Mouse (Mus musculus): Measurements from ENCODE around the gene Lamtor3. TPM values are rescaled to one million over a fixed set of nuclear protein-coding genes. Genes with fewer than 3 reads are reported as not detected.
A peak's percentile ranks its signal among the peaks of the same experiment; 100 is the strongest.

The Lamtor3 gene
- polyA plus RNA-seq, 1 experiment from 2014 or later = 125 TPM

DNA sequence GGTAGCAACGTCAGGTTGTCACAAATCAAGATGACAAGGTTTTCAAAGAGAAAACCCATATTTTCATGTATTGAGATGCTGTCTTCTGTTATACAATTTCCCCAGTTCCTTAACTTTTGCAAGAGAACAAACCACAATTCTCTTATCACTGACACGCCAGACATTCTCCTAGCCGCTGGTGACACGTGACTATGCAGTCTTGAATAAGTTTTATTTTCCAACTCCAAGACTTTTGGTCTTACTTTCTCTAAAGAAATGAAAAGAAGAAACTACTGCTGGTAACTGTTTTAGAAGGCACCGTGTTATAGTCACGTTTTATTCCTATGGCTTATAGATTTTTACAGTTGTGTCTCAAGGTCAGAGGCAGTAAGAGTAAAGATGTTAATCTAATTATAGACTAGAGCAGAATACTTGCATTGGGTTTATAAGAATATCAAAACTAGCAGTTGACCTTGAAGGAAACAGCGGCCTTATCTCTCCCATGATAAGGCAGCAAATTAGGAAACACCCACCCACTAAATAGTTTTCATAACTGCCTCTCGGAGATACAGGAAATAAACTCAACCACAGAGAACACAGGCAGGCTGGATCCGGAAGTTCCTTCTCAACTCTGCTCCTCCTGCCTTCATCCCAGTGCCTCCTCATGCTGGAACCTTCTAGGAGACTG lies 50.6 kb downstream of the Lamtor3 start:
- H3K27ac ChIP-seq (ENCODE audit: low read length) = 0 out of 2 replicates have a peak overlapping the region, but pooled peaks have one; percentile 13
- no peak for ATAC-seq (ENCODE audit: low FRiP score, low TSS enrichment)

DNA sequence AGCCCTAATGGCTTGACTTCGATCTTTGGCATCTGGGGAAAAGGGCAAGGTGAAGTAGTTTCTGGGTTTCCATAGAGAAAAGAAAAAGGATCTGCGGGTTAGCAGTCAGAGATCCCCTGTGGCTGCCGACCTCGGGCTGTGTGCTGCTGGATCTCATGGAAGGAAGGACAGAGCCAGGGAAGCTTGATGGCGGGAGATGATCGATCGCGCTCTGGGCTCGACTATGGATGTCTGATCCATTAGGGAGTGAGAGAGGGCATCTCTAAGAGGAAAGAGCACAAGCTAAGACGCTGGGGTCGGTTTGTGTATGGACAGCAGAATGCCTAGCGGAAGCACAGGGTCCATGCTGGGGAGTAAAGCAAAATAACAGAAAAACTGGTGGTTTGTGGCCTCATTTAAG lies 51.6 kb downstream of the Lamtor3 start:
- peak overlapping the region; percentile 19; the same call in 1 of the 2 replicates for H3K4me2 ChIP-seq (replicated peaks; ENCODE audit: low read depth, low read length)
- H3K4me3 ChIP-seq (ENCODE audit: low read length) = no peak overlapping the region
- H3K9ac ChIP-seq (replicated peaks; ENCODE audit: low read length) = no peak overlapping the region
- H3K4me1 ChIP-seq (ENCODE audit: insufficient read depth, low read length) = no peaks in the 10 kb centered on the region
- no peak overlapping the region for H3K27ac ChIP-seq (ENCODE audit: low read length)
- no peaks in the 10 kb centered on the region for H3K9me3 ChIP-seq (ENCODE audit: low read length)
- ATAC-seq (ENCODE audit: low FRiP score, low TSS enrichment) = no peak
- 54% methylated on average over 12 of the region's 12 CpGs for WGBS
- H3K27me3 ChIP-seq (ENCODE audit: insufficient read depth, low read length) = no peaks in the 10 kb centered on the region
- H3K36me3 ChIP-seq (ENCODE audit: insufficient read depth, low read length) = 0 out of 2 replicates have a peak, but pooled peaks cover 2% of the 10 kb centered on the region

More for the DNA sequence above, 50.6 kb downstream of the Lamtor3 start:
- Histone ChIP-seq H3K27me3 (ENCODE audit: insufficient read depth, low read length) (no peaks in the 10 kb centered on the region), H3K4me3 (ENCODE audit: low read length) (no peak overlapping the region), H3K4me1 (ENCODE audit: insufficient read depth, low read length) (no peaks in the 10 kb centered on the region), H3K9me3 (ENCODE audit: low read length) (no peaks in the 10 kb centered on the region), H3K36me3 (ENCODE audit: insufficient read depth, low read length) (0 out of 2 replicates have a peak, but pooled peaks cover 2% of the 10 kb centered on the region), H3K9ac (replicated peaks; ENCODE audit: low read length) (no peak overlapping the region), H3K4me2 (replicated peaks; ENCODE audit: low read depth, low read length) (no peak overlapping the region)
- 73% methylated on average over 9 of the region's 9 CpGs for WGBS

DNA sequence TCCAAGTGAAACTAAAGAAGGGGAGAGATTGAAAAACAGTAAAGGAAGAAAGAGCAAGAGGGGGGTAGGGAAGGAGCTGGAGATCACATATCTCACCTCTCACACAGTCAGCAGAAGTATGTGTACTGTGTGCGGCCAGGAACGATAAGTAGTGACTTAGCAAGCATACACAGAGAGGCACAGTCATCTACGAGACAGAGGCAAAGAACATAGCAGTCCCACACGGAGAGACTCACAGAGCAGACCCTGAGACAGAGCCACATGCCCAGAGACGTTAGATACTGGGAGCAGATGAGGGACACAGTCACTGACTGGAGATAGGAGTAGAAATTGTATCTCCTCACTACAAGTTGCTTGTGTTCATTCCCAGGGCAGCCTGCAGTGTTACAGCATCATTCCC lies 53.9 kb downstream of the Lamtor3 start:
- Histone ChIP-seq H3K4me1 (ENCODE audit: insufficient read depth, low read length) (no peaks in the 10 kb centered on the region), H3K4me3 (ENCODE audit: low read length) (no peak overlapping the region), H3K27ac (ENCODE audit: low read length) (no peak overlapping the region), H3K9ac (replicated peaks; ENCODE audit: low read length) (no peak overlapping the region), H3K36me3 (ENCODE audit: insufficient read depth, low read length) (0 out of 2 replicates have a peak, but pooled peaks cover 2% of the 10 kb centered on the region), H3K4me2 (replicated peaks; ENCODE audit: low read depth, low read length) (no peak overlapping the region), H3K27me3 (ENCODE audit: insufficient read depth, low read length) (no peaks in the 10 kb centered on the region), H3K9me3 (ENCODE audit: low read length) (no peaks in the 10 kb centered on the region)
- ATAC-seq (ENCODE audit: low FRiP score, low TSS enrichment) = no peak
- WGBS = 61% methylated on average over 5 of the region's 5 CpGs

DNA sequence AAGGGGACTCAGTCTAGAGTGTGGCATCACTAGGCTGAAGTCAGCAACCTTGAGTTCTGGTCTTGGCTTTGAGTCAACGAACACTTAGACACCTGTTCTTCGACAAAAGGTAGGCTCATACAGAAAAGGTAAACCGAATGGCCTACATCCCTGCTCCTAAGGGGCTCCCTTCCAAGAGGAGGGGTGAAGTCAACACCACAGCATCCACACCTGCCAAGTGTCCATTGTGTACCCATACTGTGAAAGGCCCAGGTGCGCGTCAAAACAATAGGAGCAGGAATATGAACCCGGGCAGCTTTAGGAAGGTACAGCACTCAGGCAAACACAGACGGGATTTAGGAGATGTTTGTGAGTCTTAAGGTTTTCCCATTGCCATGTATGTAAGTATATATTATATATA lies 54.7 kb downstream of the Lamtor3 start:
- Histone ChIP-seq H3K4me3 (ENCODE audit: low read length) (no peak overlapping the region), H3K36me3 (ENCODE audit: insufficient read depth, low read length) (0 out of 2 replicates have a peak, but pooled peaks cover 2% of the 10 kb centered on the region), H3K9me3 (ENCODE audit: low read length) (no peaks in the 10 kb centered on the region), H3K9ac (replicated peaks; ENCODE audit: low read length) (no peak overlapping the region), H3K4me2 (replicated peaks; ENCODE audit: low read depth, low read length) (no peak overlapping the region), H3K27me3 (ENCODE audit: insufficient read depth, low read length) (no peaks in the 10 kb centered on the region), H3K27ac (ENCODE audit: low read length) (no peak overlapping the region), H3K4me1 (ENCODE audit: insufficient read depth, low read length) (peaks cover 3% of the 10 kb centered on the region; the same call in 1 of the 2 replicates)
- ATAC-seq (ENCODE audit: low FRiP score, low TSS enrichment) = no peak
- 93% methylated on average over 7 of the region's 7 CpGs for WGBS

DNA sequence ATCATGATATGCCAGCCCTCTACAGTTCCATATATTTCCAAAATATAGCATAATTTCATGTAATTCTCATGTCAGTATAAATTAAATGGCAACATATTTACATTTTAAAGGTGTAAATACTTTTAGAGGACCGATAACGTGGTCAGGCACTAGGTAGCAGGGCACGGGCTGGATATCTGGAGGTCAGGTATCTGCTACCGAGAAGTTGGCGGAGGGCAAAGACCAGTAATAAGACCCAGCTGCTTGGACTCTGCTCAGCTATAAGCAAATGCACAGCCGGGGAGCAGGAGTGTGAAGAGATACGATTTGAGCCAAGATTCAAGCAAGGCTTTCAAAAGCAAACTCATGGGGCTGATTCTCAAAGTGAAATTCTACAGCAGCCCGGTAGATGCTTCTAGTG lies 56.0 kb downstream of the Lamtor3 start:
- no peak overlapping the region for H3K9ac ChIP-seq (replicated peaks; ENCODE audit: low read length)
- no peaks in the 10 kb centered on the region for H3K27me3 ChIP-seq (ENCODE audit: insufficient read depth, low read length)
- 55% methylated on average over 8 of the region's 8 CpGs for WGBS
- H3K4me3 ChIP-seq (ENCODE audit: low read length) = no peak overlapping the region
- ATAC-seq (ENCODE audit: low FRiP score, low TSS enrichment) = no peak
- H3K36me3 ChIP-seq (ENCODE audit: insufficient read depth, low read length) = 0 out of 2 replicates have a peak, but pooled peaks cover 2% of the 10 kb centered on the region
- H3K27ac ChIP-seq (ENCODE audit: low read length) = no peak overlapping the region
- peaks cover 7% of the 10 kb centered on the region; the same call in 1 of the 2 replicates for H3K4me1 ChIP-seq (ENCODE audit: insufficient read depth, low read length)
- no peaks in the 10 kb centered on the region for H3K9me3 ChIP-seq (ENCODE audit: low read length)
- no peak overlapping the region for H3K4me2 ChIP-seq (replicated peaks; ENCODE audit: low read depth, low read length)

DNA sequence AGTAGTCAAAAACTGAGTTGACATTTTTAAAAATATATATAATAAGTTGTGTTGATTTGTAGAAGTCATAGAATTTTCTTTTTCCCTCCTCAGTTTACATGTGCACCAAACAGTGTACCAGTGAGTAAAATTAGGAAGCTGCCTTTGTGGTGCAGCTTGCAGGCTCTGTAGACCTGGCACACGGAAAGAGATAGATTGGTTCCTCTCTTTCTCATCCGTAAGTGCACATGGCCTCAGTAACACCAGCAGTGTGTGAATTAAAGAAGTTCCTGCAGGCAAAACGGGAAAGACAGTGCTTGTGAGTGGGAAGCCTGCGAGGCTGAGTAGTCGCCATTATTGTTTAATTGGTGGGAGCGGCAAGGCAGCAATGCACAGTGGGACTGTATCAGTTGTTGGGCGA lies 57.1 kb downstream of the Lamtor3 start:
- ATAC-seq (ENCODE audit: low FRiP score, low TSS enrichment) = no peak
- Histone ChIP-seq H3K9me3 (ENCODE audit: low read length) (no peaks in the 10 kb centered on the region), H3K4me1 (ENCODE audit: insufficient read depth, low read length) (peaks cover 12% of the 10 kb centered on the region), H3K36me3 (ENCODE audit: insufficient read depth, low read length) (0 out of 2 replicates have a peak, but pooled peaks cover 2% of the 10 kb centered on the region), H3K27ac (ENCODE audit: low read length) (no peak overlapping the region), H3K27me3 (ENCODE audit: insufficient read depth, low read length) (no peaks in the 10 kb centered on the region), H3K4me2 (replicated peaks; ENCODE audit: low read depth, low read length) (no peak overlapping the region), H3K9ac (replicated peaks; ENCODE audit: low read length) (no peak overlapping the region), H3K4me3 (ENCODE audit: low read length) (no peak overlapping the region)
- 83% methylated on average over 7 of the region's 7 CpGs for WGBS

DNA sequence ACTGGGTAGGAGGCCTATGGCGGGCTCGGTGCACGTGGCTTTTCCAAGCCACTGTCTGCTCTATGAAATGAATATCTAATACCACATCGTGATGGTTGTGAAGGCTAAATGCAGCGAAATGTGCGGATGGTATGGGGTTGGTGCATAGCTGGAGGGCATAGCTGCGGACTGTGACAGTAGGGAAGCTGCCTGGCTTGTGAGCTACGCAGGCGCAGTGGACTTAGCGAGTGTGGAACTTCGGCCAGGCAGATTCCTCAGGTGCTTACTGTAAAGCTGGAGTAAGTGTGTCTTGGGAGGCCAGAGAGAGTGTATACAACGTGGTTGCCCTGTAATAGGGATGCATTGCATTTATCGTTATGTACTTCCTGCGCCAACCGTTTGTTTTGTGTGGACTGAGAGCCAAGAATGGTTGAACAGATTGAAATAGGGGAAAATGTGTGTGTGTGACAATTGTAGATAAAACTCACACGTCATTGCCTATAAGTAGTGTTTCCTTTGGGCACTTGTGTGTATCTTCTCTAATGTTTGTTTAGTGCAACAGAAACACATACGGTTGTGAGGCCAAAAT lies 57.6 kb downstream of the Lamtor3 start:
- no peak overlapping the region for H3K4me2 ChIP-seq (replicated peaks; ENCODE audit: low read depth, low read length)
- no peak for ATAC-seq (ENCODE audit: low FRiP score, low TSS enrichment)
- H3K27ac ChIP-seq (ENCODE audit: low read length) = no peak overlapping the region
- no peak overlapping the region for H3K9ac ChIP-seq (replicated peaks; ENCODE audit: low read length)
- no peaks in the 10 kb centered on the region for H3K36me3 ChIP-seq (ENCODE audit: insufficient read depth, low read length)
- peaks cover 14% of the 10 kb centered on the region for H3K4me1 ChIP-seq (ENCODE audit: insufficient read depth, low read length)
- no peaks in the 10 kb centered on the region for H3K27me3 ChIP-seq (ENCODE audit: insufficient read depth, low read length)
- H3K4me3 ChIP-seq (ENCODE audit: low read length) = no peak overlapping the region
- H3K9me3 ChIP-seq (ENCODE audit: low read length) = no peaks in the 10 kb centered on the region
- WGBS = 88% methylated on average over 17 of the region's 17 CpGs

DNA sequence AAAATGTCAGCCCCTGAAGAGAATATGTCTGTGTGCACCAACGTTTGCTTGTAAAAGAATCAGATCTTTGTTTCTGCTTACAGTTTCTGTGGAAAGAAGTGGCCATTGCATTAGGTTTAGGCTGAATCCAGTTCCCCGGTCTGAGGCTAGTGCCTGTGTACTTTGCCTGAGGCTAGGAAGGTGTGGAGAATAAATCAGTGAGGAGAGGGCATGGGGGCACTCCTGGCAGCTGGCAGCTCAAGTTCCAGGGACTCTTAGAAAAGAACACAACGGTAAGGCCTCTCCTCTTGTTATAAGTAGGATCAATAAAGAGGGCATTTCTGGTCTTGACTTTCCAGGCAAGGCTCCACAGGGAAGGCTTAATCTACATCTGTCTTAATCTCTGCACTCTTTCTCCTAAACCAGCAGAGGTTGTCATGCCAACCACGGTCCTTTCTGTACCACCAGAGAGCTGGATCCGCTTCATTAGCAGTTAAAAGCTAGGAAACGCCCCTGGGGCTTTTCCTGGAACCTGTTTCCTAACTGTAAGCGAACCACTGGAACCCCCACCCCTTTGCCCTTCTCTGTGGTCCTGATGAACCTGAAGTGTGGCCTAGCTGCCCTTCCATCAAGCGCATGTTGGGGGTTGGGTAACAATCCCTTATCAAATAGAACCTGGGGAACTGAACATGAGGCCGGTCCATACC lies 58.8 kb downstream of the Lamtor3 start:
- H3K4me3 ChIP-seq (ENCODE audit: low read length) = no peak overlapping the region
- peak overlapping the region; percentile 61; the same call in 1 of the 2 replicates for H3K27ac ChIP-seq (ENCODE audit: low read length)
- H3K4me2 ChIP-seq (replicated peaks; ENCODE audit: low read depth, low read length) = no peak overlapping the region
- H3K4me1 ChIP-seq (ENCODE audit: insufficient read depth, low read length) = peaks cover 14% of the 10 kb centered on the region
- no peak overlapping the region; the same call in 1 of the 2 replicates for H3K9ac ChIP-seq (replicated peaks; ENCODE audit: low read length)
- H3K27me3 ChIP-seq (ENCODE audit: insufficient read depth, low read length) = no peaks in the 10 kb centered on the region
- WGBS = 38% methylated on average over 9 of the region's 9 CpGs
- ATAC-seq (ENCODE audit: low FRiP score, low TSS enrichment) = peak; percentile 47
- H3K9me3 ChIP-seq (ENCODE audit: low read length) = no peaks in the 10 kb centered on the region
- no peaks in the 10 kb centered on the region for H3K36me3 ChIP-seq (ENCODE audit: insufficient read depth, low read length)

DNA sequence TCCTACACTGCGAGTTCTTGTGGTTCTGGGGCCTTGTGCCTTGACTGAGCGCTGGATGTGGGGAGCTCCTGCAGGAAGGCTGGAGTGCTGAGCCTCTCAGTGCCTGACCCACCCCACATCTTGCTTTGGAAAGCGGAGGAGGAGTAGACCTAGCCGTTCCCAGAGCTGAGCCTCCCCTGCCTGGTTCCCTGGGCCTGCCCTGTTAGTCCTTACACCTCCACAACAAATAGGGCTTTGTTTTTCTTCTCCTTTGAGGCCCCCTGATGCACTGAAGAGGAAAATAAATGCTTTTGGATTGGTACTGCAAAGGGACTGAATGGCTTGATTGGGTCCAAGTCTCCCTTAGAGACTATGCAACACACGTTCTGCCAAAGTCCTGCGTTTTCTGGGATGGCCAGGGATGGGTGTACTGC lies 59.3 kb downstream of the Lamtor3 start:
- peak overlapping the region; percentile 61; the same call in 1 of the 2 replicates for H3K27ac ChIP-seq (ENCODE audit: low read length)
- no peak overlapping the region for H3K4me2 ChIP-seq (replicated peaks; ENCODE audit: low read depth, low read length)
- H3K9ac ChIP-seq (replicated peaks; ENCODE audit: low read length) = no peak overlapping the region; the same call in 1 of the 2 replicates
- ATAC-seq (ENCODE audit: low FRiP score, low TSS enrichment) = peak; percentile 43; the same call in 1 of the 2 replicates
- H3K4me1 ChIP-seq (ENCODE audit: insufficient read depth, low read length) = peaks cover 14% of the 10 kb centered on the region
- H3K36me3 ChIP-seq (ENCODE audit: insufficient read depth, low read length) = no peaks in the 10 kb centered on the region
- H3K9me3 ChIP-seq (ENCODE audit: low read length) = no peaks in the 10 kb centered on the region
- H3K4me3 ChIP-seq (ENCODE audit: low read length) = no peak overlapping the region
- no peaks in the 10 kb centered on the region for H3K27me3 ChIP-seq (ENCODE audit: insufficient read depth, low read length)
- 38% methylated on average over 6 of the region's 6 CpGs for WGBS
